Mouse (Mus musculus) heart, embryonic 16.5 days (tissue): ENCODE results near the gene Olfr958. TPM values are rescaled to one million over a fixed set of nuclear protein-coding genes. Genes with fewer than 3 reads are reported as not detected.
A peak's percentile ranks its signal among the peaks of the same experiment; 100 is the strongest.

Source experiments
- ATAC-seq: fragments of 200-750 bp; cut with Nextera tagmentation; replicated peaks from 2 replicates; pipeline ENCODE4 v1.8.0; 2017; ENCODE audit warnings: moderate number of reproducible peaks; ENCODE audit not compliant: insufficient read depth, low FRiP score; ENCODE audit errors: extremely low read depth
- H3K27ac ChIP-seq: fragments of 300-500 bp; sonication (generic); 2 replicates; pipeline ENCODE4 v1.5.1; 2014; ENCODE audit warnings: mild to moderate bottlenecking, low read length, control low read depth, moderate library complexity
- H3K27me3 ChIP-seq: fragments of 300-500 bp; sonication (generic); 2 replicates; pipeline ENCODE4 v1.6.1; 2014; ENCODE audit warnings: low read length, mixed read lengths; ENCODE audit not compliant: control insufficient read depth, insufficient read depth
- H3K36me3 ChIP-seq: fragments of 300-500 bp; sonication (generic); 2 replicates; pipeline ENCODE4 v1.6.1; 2014; ENCODE audit not compliant: control insufficient read depth, insufficient read depth
- H3K4me1 ChIP-seq: fragments of 300-500 bp; sonication (generic); 2 replicates; pipeline ENCODE4 v1.6.1; 2014; ENCODE audit warnings: low read length, mixed read lengths; ENCODE audit not compliant: control insufficient read depth, insufficient read depth
- H3K4me2 ChIP-seq: fragments of 300-500 bp; sonication (generic); 2 replicates; pipeline ENCODE4 v1.6.1; 2014; ENCODE audit warnings: low read depth, mild to moderate bottlenecking, control low read depth, low read length
- H3K4me3 ChIP-seq: fragments of 300-500 bp; sonication (generic); 2 replicates; pipeline ENCODE4 v1.5.1; 2014; ENCODE audit warnings: mild to moderate bottlenecking, control low read depth, low read length
- H3K9ac ChIP-seq: fragments of 300-500 bp; sonication (generic); 2 replicates; pipeline ENCODE4 v1.6.1; 2014; ENCODE audit warnings: low read length, control low read depth
- H3K9me3 ChIP-seq: fragments of 300-500 bp; sonication (generic); replicated peaks from 2 replicates; pipeline ENCODE4 v1.6.1; 2016; ENCODE audit warnings: low read length; ENCODE audit not compliant: control insufficient read depth
- WGBS: fragments of 180-500 bp; shearing (Covaris S2); extraction: QIAGEN DNeasy Blood & Tissue Kit; methylation state at CpG from one replicate; pipeline ENCODE4 v1.1.7; 2014; 5-methylcytosine and 5-hydroxymethylcytosine counted together
- polyA plus RNA-seq: library from polyadenylated mRNA; unstranded; fragments of >200 nt; fragmentation: Nextera tagmentation; extraction: Ambion mirVana; gene quantifications from 2 replicates; pipeline ENCODE4 v1.2.1, GENCODE M21; 2015

Olfr958 gene
- not detected in 2 replicates for polyA plus RNA-seq

- Histone ChIP-seq H3K4me2 (no peak within 1 kb of the TSS), H3K27me3 (no peaks in the 10 kb centered on the region), H3K9ac (no peak within 1 kb of the TSS), H3K36me3 (no peaks in the 10 kb centered on the region), H3K4me1 (no peaks in the 10 kb centered on the region), H3K27ac (no peak within 1 kb of the TSS), H3K4me3 (no peak within 1 kb of the TSS), H3K9me3 (no peaks in the 10 kb centered on the region)
- WGBS, result 62% methylated on average over 2 of the region's 2 CpGs
- ATAC-seq, result no peak
Measured at GRCm38 (mm10) chr9:39553946-39554345, at the start of gene Olfr958. Olfr958 (minus strand) TSS chr9:39554054.

DNA sequence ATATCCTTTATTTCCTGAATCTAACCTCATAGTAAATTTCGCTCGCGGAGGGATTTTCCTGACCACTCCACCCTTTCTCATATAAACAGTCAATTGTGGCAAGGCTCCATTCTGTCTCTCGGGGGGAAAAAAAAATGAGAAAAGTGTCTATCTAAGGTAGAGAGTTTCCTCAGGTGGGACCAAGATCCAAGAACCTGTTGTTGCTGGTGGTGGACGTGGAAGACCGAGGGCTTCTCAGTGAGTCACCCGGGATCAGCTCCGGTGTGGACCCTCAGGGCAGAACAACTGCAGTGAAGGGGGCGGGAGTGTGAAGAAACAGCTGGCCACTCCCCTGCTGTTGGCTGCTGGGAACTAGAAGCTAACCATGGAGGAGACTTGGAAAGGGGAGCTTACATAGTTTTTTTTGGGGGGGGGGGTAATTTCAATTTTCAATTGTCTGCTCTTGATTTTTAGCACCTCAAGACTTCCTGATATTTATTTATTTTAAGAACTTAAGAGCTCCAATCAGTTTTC is 49.5 kb upstream of the Olfr958 start:
- Histone ChIP-seq H3K27me3 (no peaks in the 10 kb centered on the region), H3K27ac (no peak overlapping the region), H3K4me1 (peaks cover 4% of the 10 kb centered on the region), H3K9ac (peak overlapping the region; percentile 21), H3K9me3 (no peaks in the 10 kb centered on the region), H3K36me3 (no peaks in the 10 kb centered on the region), H3K4me2 (peak overlapping the region; percentile 77), H3K4me3 (peak overlapping the region; percentile 60)
- peak; percentile 78 for ATAC-seq
- WGBS, result 2% methylated on average over 9 of the region's 9 CpGs

GRCm38 (mm10) chr9:39602536-39603332 is 48.9 kb upstream of the Olfr958 start:
- Histone ChIP-seq H3K27ac (no peak overlapping the region), H3K4me2 (peak overlapping the region; percentile 77), H3K9ac (peak overlapping the region; percentile 21), H3K4me3 (peak overlapping the region; percentile 60), H3K9me3 (no peaks in the 10 kb centered on the region), H3K27me3 (no peaks in the 10 kb centered on the region), H3K36me3 (no peaks in the 10 kb centered on the region), H3K4me1 (peaks cover 4% of the 10 kb centered on the region)
- ATAC-seq, result peak; percentile 49; the same call in 1 of the 2 replicates
- WGBS, result 2% methylated on average over 19 of the region's 19 CpGs

- H3K4me1 ChIP-seq, result no peaks in the 10 kb centered on the region
- peak; percentile 67; the same call in 1 of the 2 replicates for ATAC-seq
- no peak overlapping the region for H3K4me3 ChIP-seq
- H3K27me3 ChIP-seq, result no peaks in the 10 kb centered on the region
- H3K9ac ChIP-seq, result no peak overlapping the region
- no peak overlapping the region for H3K27ac ChIP-seq
- WGBS, result 50% methylated on average over 5 of the region's 5 CpGs
- H3K36me3 ChIP-seq, result no peaks in the 10 kb centered on the region
- H3K4me2 ChIP-seq, result no peak overlapping the region
- no peaks in the 10 kb centered on the region for H3K9me3 ChIP-seq
Measured at GRCm38 (mm10) chr9:39577050-39577449, 23.2 kb upstream of the Olfr958 start.

DNA sequence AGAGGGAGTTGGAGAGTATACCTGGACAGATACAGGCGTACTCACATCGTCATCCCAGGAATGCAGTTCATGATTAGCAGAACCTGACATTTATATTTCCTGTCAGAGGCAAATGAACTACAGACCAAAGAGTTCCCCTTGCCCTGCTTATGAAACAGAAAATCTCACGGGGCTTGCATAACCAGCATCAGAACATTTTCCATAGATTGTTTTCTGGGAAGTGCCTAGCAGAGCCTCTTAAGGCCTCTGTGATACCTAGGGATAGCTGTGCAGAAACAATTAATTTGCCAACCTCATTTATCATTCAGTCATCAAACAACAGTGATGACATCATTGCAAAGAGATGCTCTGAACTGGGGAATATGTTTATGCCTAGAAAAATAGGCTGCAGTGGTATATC is 21.6 kb upstream of the Olfr958 start, which contains the start of gene Olfr959:
Gene Olfr959, minus strand, starts transcription at position 101 of the 400 bp plus-strand sequence.
- no peaks in the 10 kb centered on the region for H3K9me3 ChIP-seq
- H3K9ac ChIP-seq, result no peak within 1 kb of the TSS
- H3K4me1 ChIP-seq, result no peaks in the 10 kb centered on the region
- H3K27me3 ChIP-seq, result no peaks in the 10 kb centered on the region
- no peaks in the 10 kb centered on the region for H3K36me3 ChIP-seq
- H3K4me2 ChIP-seq, result no peak within 1 kb of the TSS
- no peak within 1 kb of the TSS for H3K4me3 ChIP-seq
- 62% methylated on average over 3 of the region's 3 CpGs for WGBS
- H3K27ac ChIP-seq, result no peak within 1 kb of the TSS
- ATAC-seq, result no peak

DNA sequence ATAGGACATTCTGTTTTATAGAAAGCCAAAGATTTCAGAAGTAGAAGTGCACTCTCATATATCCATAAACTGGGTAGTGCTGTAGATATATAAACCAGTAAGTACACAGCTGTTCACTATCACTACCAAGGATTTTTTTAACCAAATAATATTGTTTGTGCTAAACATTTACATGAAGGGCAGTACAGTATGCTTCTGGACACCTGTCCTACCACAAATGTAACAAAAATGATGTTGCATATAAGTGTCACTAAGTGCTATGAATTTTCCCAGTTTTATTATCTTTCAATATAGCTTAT is 4.4 kb upstream of the Olfr958 start:
- Histone ChIP-seq H3K27ac (no peak overlapping the region), H3K27me3 (no peaks in the 10 kb centered on the region), H3K4me1 (no peaks in the 10 kb centered on the region), H3K9ac (no peak overlapping the region), H3K36me3 (no peaks in the 10 kb centered on the region), H3K4me3 (no peak overlapping the region), H3K9me3 (no peaks in the 10 kb centered on the region), H3K4me2 (no peak overlapping the region)
- ATAC-seq, result no peak

GRCm38 (mm10) chr9:39557529-39558348 is 3.9 kb upstream of the Olfr958 start:
- Histone ChIP-seq H3K27me3 (no peaks in the 10 kb centered on the region), H3K36me3 (no peaks in the 10 kb centered on the region), H3K4me1 (no peaks in the 10 kb centered on the region), H3K27ac (no peak overlapping the region), H3K4me2 (no peak overlapping the region), H3K9ac (no peak overlapping the region), H3K9me3 (no peaks in the 10 kb centered on the region), H3K4me3 (no peak overlapping the region)
- 57% methylated on average over 3 of the region's 3 CpGs for WGBS
- ATAC-seq, result no peak

GRCm38 (mm10) chr9:39550806-39551205 is 3.0 kb downstream of the Olfr958 start:
- WGBS, result 64% methylated on average over 5 of the region's 5 CpGs
- no peak overlapping the region for H3K4me2 ChIP-seq
- no peak overlapping the region for H3K27ac ChIP-seq
- no peak overlapping the region for H3K9ac ChIP-seq
- H3K36me3 ChIP-seq, result no peaks in the 10 kb centered on the region
- H3K9me3 ChIP-seq, result no peaks in the 10 kb centered on the region
- H3K27me3 ChIP-seq, result no peaks in the 10 kb centered on the region
- no peak for ATAC-seq
- no peaks in the 10 kb centered on the region for H3K4me1 ChIP-seq
- H3K4me3 ChIP-seq, result no peak overlapping the region
